Mouse (Mus musculus) brain, embryonic 14.5 days (tissue): Measurements from ENCODE around the gene Drap1. TPM values are rescaled to one million over a fixed set of nuclear protein-coding genes. Genes with fewer than 3 reads are reported as not detected.

ENCODE experiments used
- DNase-seq: peaks from one replicate; pipeline ENCODE4 v3.0.0-alpha.2; 2011; ENCODE audit warnings: low read depth
- CTCF ChIP-seq: fragments of 200-500 bp; IDR thresholded peaks from 2 replicates; pipeline ENCODE4 v1.5.1; 2012; ENCODE audit warnings: inconsistent platforms, mild to moderate bottlenecking, moderate library complexity, borderline replicate concordance; ENCODE audit not compliant: insufficient read depth, insufficient read length; ENCODE audit errors: extremely low read depth
- POLR2A ChIP-seq: fragments of 200-500 bp; IDR thresholded peaks from 2 replicates; pipeline ENCODE4 v1.6.1; 2012; ENCODE audit warnings: mild to moderate bottlenecking, inconsistent platforms, borderline replicate concordance; ENCODE audit not compliant: poor library complexity, insufficient read depth, insufficient read length, severe bottlenecking; ENCODE audit errors: extremely low read depth
- polyA plus RNA-seq: library from polyadenylated mRNA; depleted of rRNA; stranded (reverse); fragments of >200 nt; gene quantifications from 2 replicates; pipeline ENCODE4 v1.2.3, GENCODE M21; 2012; rRNA removed

The Drap1 gene
- polyA plus RNA-seq, 1 experiment = 257 TPM

DNA sequence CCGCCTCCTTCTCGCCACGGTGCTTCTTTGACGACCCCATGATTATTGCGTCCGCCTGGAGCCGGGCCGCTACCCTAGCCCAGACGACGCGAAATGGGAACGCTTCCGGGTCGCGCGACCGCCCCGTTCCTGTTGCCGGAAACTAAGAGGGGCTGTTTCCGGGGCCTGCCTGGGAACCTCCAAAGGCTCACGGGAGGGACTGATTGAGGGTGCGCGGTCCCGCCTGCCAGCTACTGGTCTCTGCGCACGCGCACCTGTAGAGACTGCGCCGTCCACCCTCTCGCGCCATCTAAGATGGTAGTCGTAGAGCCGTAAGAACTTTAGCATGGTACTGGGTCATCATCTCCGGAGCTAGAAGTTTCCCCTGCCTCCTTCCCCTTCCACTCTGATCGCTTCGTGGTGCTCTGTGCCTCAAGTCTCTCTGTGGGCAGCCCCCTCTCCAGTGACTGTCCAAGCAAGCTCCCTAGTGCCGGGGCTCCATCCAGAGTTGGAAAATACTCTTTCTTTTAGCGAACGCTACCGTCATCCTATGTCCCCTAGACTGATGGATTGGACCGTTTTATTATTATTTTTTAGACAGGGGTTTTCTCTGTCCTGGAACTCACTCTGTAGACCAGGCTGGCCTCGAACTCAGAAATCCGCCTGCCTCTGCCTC, 36.1 kb downstream of the Drap1 start, which contains the start of gene Sart1:
Sart1 (minus strand) TSS at position 116 of the 655 bp plus-strand sequence.
- peak; percentile 99 for DNase-seq
- TF ChIP-seq CTCF (no peak), POLR2A (peak; percentile 40; the same call in 1 of the 2 replicates)

DNA sequence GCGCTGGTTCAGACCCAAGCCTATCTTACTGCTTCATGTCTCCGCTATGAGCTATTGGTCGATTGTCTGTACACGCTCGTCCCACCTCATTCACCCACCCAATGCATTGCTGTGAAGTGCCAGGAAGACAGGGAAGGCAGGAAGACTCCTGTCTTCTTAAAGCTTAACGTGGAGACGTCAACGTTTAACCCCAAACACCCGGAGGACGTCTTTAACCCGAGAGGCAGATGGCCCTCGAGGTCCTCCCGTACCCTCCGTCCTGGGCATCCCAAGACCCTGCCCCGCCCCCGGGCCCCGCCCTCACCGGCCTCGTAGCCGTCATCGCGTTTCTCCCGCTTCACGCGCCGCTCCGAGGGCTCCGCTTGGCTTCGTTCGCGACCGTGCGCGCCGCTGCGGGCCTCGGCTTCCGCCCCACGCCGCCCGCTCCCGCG, 36.8 kb downstream of the Drap1 start:
- no peak for TF ChIP-seq POLR2A
- TF ChIP-seq CTCF = no peak
- peak; percentile 21 for DNase-seq

DNA sequence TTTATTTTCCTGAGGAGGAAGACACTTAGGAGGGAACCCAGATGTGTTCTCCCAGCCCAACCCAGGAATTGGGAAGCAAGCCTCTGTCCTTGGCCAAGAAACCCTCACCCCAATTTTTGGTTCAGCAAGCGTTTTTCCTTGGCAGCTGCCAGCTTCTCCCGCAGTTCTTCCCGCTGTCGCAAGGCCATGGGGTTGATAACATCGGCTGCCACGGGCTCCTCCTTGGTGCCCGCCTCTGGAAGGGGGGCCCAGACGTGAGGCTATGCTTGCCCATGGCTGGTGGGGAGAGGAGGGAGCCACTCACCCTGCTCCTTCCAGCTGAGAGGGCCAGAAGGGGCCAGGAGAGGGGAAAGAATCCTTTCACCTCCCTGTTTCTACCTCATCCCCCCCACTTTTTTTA, 40.1 kb downstream of the Drap1 start:
- TF ChIP-seq POLR2A = no peak
- DNase-seq = no peak

DNA sequence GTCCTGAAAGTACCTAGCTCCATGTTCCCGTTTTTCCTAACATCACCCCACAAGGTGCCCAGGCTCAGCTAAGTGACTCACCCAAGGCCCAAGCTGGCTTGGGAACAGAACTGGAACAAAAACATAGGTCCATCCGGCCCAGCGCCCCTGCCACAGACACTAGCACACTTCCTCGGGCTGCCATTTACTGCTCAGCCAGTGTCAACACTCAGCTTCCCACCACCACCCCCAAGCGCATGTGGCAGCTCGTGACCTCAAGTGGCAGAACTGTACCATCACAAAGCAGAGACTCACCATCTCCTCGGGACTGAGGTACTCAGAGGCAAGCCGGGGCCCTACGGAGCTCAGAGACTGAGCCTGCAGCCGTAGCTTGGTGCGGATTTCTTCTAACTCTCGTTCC, 41.5 kb downstream of the Drap1 start:
- no peak for DNase-seq
- TF ChIP-seq POLR2A (no peak), CTCF (no peak)

DNA sequence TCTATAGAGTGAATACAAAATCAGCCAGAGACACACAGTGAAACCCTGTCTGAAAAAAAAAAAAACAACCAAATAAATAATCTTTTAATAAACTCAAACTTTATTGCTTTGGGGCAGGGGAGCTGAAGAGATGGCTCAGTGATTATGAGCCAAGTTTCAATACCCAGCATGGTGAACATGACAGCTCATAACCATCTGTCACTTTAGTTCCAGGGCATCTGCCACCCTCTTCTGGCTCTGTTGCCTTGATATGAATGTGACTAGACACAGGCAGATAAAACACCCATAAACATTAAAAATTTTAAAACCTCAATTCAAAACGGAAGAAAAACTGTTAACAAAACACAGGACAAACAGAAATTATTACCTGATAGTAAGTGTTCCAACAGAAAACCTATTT, 47.3 kb downstream of the Drap1 start:
- no peak for TF ChIP-seq CTCF
- no peak for TF ChIP-seq POLR2A
- DNase-seq = peak; percentile 20

DNA sequence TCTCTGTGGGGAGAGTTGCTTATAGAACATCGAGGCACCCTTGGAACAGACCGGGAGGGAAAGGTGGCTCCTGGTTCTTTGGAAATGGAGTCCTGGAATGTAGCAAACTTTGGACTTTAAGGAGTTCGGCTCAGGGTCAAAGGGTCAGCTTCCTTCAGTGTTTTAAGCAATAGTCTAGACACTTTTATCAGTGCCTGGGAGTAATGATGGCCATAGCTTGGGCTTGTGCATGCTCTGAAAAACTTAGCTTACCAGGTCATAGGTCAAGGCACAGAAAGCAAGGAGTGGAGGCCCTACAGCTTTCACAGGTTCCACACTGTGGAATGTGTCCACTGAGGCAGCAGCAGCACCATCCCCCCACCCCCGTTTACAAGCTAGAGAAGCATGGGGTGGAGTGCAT, 50.0 kb downstream of the Drap1 start:
- DNase-seq = no peak
- no peak for TF ChIP-seq CTCF
- no peak for TF ChIP-seq POLR2A

DNA sequence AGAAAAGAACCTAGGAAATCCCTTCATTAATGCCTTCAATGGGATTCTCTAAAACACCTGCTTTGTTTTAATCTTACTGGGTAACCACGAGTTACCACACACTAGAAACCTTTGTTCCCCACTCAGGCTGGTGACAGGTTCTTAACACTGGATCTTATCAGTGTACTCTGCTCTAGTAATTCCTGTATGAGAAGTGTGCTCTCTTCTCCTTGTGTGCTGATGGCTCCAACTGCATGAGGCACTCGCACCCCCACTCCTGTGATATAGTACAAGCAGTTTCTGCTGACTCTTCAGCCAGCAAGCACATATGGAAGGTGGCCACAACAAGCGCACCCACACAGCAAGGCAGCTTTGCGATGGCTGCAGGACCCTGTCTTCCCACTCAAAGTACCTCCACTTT, 50.6 kb downstream of the Drap1 start:
- TF ChIP-seq CTCF (no peak), POLR2A (no peak)
- DNase-seq = no peak

Other genes with a start within 250 kb of the Drap1 start
- gene Pacs1, start 151.9 kb downstream of the Drap1 start, polyA plus RNA-seq = 50.2 and 71.6 TPM in 2 replicates
- gene Sf3b2, start 129.5 kb downstream of the Drap1 start, polyA plus RNA-seq = 178 and 192 TPM in 2 replicates
- 45.5 and 55.4 TPM in 2 replicates for gene Gal3st3, start 126.6 kb downstream of the Drap1 start, polyA plus RNA-seq
- not detected in 2 replicates for gene Catsper1, start 89.2 kb downstream of the Drap1 start, polyA plus RNA-seq
- gene Cst6, start 75.4 kb downstream of the Drap1 start, polyA plus RNA-seq = 1.3 and 1.6 TPM in 2 replicates
- gene Eif1ad, start 58.2 kb downstream of the Drap1 start, polyA plus RNA-seq = 37.2 and 38.4 TPM in 2 replicates
- 181 and 258 TPM in 2 replicates for gene Banf1, start 57.8 kb downstream of the Drap1 start, polyA plus RNA-seq
- gene Sart1, start 36.3 kb downstream of the Drap1 start, polyA plus RNA-seq = 40.9 and 65.0 TPM in 2 replicates
- 0.04 and 0.20 TPM in 2 replicates for gene Tsga10ip, start 22.5 kb downstream of the Drap1 start, polyA plus RNA-seq
- 86.4 and 106 TPM in 2 replicates for gene AI837181, start 165 bp upstream of the Drap1 start, polyA plus RNA-seq
- not detected in 2 replicates for gene Fosl1, start 22.6 kb upstream of the Drap1 start, polyA plus RNA-seq
- gene Ccdc85b, start 32.9 kb upstream of the Drap1 start, polyA plus RNA-seq = 9.6 and 12.1 TPM in 2 replicates
- 179 and 266 TPM in 2 replicates for gene Fibp, start 35.6 kb upstream of the Drap1 start, polyA plus RNA-seq
- gene Ctsw, start 43.5 kb upstream of the Drap1 start, polyA plus RNA-seq = 2.9 and 3.7 TPM in 2 replicates
- gene Efemp2, start 49.0 kb upstream of the Drap1 start, polyA plus RNA-seq = 47.7 and 58.5 TPM in 2 replicates
- gene Mus81, start 63.4 kb upstream of the Drap1 start, polyA plus RNA-seq = 46.4 and 73.2 TPM in 2 replicates
- 1,637 and 1,665 TPM in 2 replicates for gene Cfl1, start 65.5 kb upstream of the Drap1 start, polyA plus RNA-seq
- gene 1700020D05Rik, start 78.8 kb upstream of the Drap1 start, polyA plus RNA-seq = 2.5 and 4.7 TPM in 2 replicates
- 92.3 and 123 TPM in 2 replicates for gene Snx32, start 85.6 kb upstream of the Drap1 start, polyA plus RNA-seq
- gene Ovol1, start 135.7 kb upstream of the Drap1 start, polyA plus RNA-seq = 0.31 and 0.42 TPM in 2 replicates
- gene Ap5b1, start 143.0 kb upstream of the Drap1 start, polyA plus RNA-seq = 2.6 and 4.5 TPM in 2 replicates
- gene Rnaseh2c, start 176.9 kb upstream of the Drap1 start, polyA plus RNA-seq = 62.0 and 111 TPM in 2 replicates
- gene Kat5, start 185.3 kb upstream of the Drap1 start, polyA plus RNA-seq = 163 and 181 TPM in 2 replicates
- 44.7 and 47.0 TPM in 2 replicates for gene Rela, start 212.5 kb upstream of the Drap1 start, polyA plus RNA-seq
- 30.8 and 32.5 TPM in 2 replicates for gene Sipa1, start 238.7 kb upstream of the Drap1 start, polyA plus RNA-seq